ENCODE assay signal across 7 mouse cellular contexts in the genomic region with DNA sequence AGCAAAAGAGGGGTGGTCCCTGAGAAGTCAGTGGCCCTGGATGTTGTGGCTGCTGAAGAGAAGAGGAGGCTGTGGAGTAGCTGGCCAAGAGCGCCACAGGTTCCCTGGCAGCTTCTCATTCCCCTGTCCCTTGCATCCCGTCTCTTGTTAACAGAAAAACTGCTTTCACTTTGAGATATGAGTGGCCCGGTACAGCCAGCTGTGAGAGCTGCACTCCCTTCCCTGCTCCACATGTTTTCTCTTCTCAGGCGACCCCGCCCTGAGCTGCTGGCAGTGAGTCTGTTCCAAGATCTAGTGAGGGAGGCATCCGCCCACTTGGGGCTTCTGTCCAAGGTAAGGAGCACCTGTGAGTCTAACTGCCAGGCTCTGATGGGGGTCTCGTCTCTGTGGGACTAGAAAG. TPM values are rescaled to one million over a fixed set of nuclear protein-coding genes. Genes with fewer than 3 reads are reported as not detected.
DNase-seq lines count a peak whose midpoint lies in the region.
"Not testable (repeated sequence)": the region's sequence is repeated elsewhere in the genome, so short reads cannot be mapped to it uniquely, and the experiment has no call there.

No protein-coding gene starts in this region.

- intact Hi-C loops in heart, postnatal 14 days (cut with DNase I): not testable (repeated sequence)

- peak; percentile 9 for DNase-seq in MEL-GATA-1-ER (ENCODE audit: extremely low read depth, low read depth)
- DNase-seq in gastrocnemius, adult 18-20 months (ENCODE audit: low spot score): peak; percentile 24
- peak; percentile 65 for DNase-seq in heart, adult 8-10 months (ENCODE audit: low spot score)
- peak; percentile 43 to 51 for DNase-seq in heart, postnatal 14 days
- peak; percentile 32 for DNase-seq in kidney, adult 9 months
- DNase-seq in lung, adult 18-20 months: peak; percentile 61 to 76
- DNase-seq in ovary, adult 18-20 months (ENCODE audit: low spot score): peak; percentile 61

RNA-seq across cellular contexts. Expression of gene A4galt, which starts 16.9 kb away (rescaled TPM):
- 1 to 10 TPM; 3.0 to 3.3 TPM for total RNA-seq in gastrocnemius, adult 18-20 months (2021)
- total RNA-seq in heart, adult 8-10 months (2022): 1 to 10 TPM; 4.2 to 8.7 (median 5.8) TPM
- total RNA-seq in heart, postnatal 14 days (2021): 1 to 10 TPM; 4.9 to 5.1 TPM

Comparison
In these comparisons a context has a peak if more than half of its experiments do, and no peak if none do; other contexts are left out.
1. Peak in every context shown above with its lines: DNase-seq.
2. DNase-seq: peak in every context shown above with its lines; median percentile 68 in lung, adult 18-20 months; 65 in heart, adult 8-10 months; 61 in ovary, adult 18-20 months; 47 in heart, postnatal 14 days; 32 in kidney, adult 9 months; 24 in gastrocnemius, adult 18-20 months; 9 in MEL-GATA-1-ER.